Mouse (Mus musculus): ENCODE measurements at regions not wholly inside any gene's neighbourhood (a gene's known extent, or its start where the extent isn't known, plus 50 kb on each side); places are given as distances from the start of the nearest gene placed in this dataset.

DNA sequence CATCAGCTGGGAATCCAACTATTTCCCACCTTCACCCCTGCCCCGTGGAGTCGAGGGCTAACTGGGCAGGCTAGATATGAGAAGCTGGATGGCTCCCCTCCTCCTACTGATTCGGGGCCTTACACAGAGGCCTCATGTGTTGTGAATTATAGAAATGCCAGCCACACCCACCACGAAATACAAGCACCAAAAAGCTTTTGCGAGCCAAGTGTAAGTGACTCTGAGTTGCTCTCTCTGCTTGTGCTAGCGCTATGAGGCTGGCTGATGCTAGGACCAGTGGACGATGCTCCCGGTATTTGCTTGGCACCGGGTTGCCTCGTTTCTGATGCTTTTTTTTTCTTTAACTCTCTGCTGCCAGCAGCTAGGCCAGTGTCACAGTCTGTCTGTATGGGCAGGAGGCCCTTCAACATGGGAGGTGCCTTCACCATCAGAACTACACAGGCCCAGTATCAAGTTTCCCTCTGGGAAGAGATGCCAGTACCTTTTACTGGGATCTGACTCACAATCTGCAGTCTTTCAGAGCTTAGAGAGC lies 369.8 kb downstream of the Cog6 start:
- H3K4me2 ChIP-seq (replicated peaks; ENCODE audit: low read depth), result no peak overlapping the region
- no peak for TF ChIP-seq CTCF (IDR thresholded peaks at IDR 0.05; ENCODE audit: low read depth)
- no peak overlapping the region for H3K4me3 ChIP-seq (ENCODE audit: low read depth, low read length)
- H3K9ac ChIP-seq (ENCODE audit: low read depth, low read length), result no peak overlapping the region
- no peaks in the 10 kb centered on the region for H3K27me3 ChIP-seq (replicated peaks; ENCODE audit: control insufficient read depth, insufficient read depth, low read length)
- H3K27ac ChIP-seq (ENCODE audit: low read depth, low read length), result no peak overlapping the region
- H3K4me1 ChIP-seq (replicated peaks; ENCODE audit: control insufficient read depth, insufficient read depth, low read length), result no peaks in the 10 kb centered on the region
- no peaks in the 10 kb centered on the region for H3K9me3 ChIP-seq (ENCODE audit: control insufficient read depth)
- ATAC-seq, result no peak
- WGBS, result 80% methylated on average over 10 of the region's 10 CpGs
- H3K36me3 ChIP-seq (ENCODE audit: control insufficient read depth, insufficient read depth), result no peaks in the 10 kb centered on the region

DNA sequence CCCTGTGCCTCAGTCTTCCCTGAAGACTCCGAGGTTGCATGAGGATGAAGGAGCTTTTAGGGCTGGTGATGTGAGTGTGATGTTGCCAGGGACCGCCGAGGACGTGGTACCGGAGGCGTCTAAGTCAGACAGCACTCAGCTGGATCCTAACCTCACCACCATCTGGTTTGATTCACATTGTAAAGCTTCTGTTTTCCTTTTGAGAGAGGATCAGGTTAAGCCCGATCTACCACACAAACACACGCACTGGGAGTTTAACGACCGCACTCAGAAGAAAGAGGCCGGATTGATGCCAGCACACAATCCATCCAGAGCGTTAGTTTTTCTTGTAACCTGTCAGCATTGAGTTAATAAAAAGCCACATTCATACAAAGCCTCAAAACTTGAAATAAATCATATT lies 371.9 kb downstream of the Cog6 start:
- no peaks in the 10 kb centered on the region for H3K36me3 ChIP-seq (ENCODE audit: control insufficient read depth, insufficient read depth)
- H3K4me3 ChIP-seq (ENCODE audit: low read depth, low read length), result no peak overlapping the region
- no peak for TF ChIP-seq CTCF (IDR thresholded peaks at IDR 0.05; ENCODE audit: low read depth)
- WGBS, result 69% methylated on average over 12 of the region's 12 CpGs
- no peak overlapping the region for H3K9ac ChIP-seq (ENCODE audit: low read depth, low read length)
- no peak overlapping the region for H3K4me2 ChIP-seq (replicated peaks; ENCODE audit: low read depth)
- no peak for ATAC-seq
- no peaks in the 10 kb centered on the region for H3K9me3 ChIP-seq (ENCODE audit: control insufficient read depth)
- H3K4me1 ChIP-seq (replicated peaks; ENCODE audit: control insufficient read depth, insufficient read depth, low read length), result no peaks in the 10 kb centered on the region
- H3K27me3 ChIP-seq (replicated peaks; ENCODE audit: control insufficient read depth, insufficient read depth, low read length), result no peaks in the 10 kb centered on the region
- no peak overlapping the region for H3K27ac ChIP-seq (ENCODE audit: low read depth, low read length)

DNA sequence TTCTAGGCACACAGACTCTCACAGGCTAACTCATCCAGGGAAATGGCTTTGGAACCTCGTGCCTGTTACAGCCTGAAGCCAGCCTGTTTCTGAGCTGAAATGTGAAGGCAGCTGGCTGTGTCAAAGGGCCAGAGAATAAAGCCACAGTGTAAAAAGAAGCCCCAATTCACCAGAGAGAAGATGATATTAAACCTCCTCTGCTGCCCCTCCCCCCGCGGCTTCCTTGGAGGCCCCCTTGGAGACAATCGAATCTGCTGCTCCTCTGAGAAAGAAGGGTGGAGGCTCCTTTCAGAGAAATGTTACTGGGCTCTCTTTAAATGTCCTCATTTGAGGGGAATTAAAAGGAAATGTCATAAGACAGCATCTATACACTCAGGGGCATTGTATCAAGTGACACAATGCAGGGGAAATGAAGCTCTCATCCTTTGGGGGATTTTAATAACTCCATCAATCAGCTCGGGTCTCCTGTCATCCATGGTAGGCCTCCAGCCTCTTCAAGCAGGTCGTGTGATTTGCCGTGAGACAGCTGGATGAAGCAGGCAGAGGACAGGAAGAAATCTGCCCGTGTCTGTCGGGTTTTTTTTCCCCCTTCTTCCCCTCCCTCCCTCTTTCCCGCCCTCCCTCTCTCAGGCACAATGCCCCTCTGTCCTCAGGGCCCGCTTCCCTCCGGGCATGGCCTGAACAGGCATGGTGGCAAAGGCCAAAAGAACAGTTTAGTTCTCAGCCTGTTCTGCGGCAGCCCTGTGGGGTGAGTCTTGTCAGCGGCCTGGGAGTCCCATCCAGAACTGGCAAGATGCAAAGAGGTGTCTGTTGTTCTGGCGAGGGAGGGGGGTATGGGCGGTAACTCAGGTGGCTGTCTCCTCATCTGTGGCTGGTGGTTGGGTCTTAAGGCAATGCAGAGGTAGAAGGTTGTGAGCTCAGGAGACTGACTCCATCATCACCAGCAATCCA lies 372.6 kb downstream of the Cog6 start:
- no peaks in the 10 kb centered on the region for H3K27me3 ChIP-seq (replicated peaks; ENCODE audit: control insufficient read depth, insufficient read depth, low read length)
- no peak for ATAC-seq
- H3K4me2 ChIP-seq (replicated peaks; ENCODE audit: low read depth), result no peak overlapping the region
- H3K9ac ChIP-seq (ENCODE audit: low read depth, low read length), result no peak overlapping the region
- no peak for TF ChIP-seq CTCF (IDR thresholded peaks at IDR 0.05; ENCODE audit: low read depth)
- no peaks in the 10 kb centered on the region for H3K36me3 ChIP-seq (ENCODE audit: control insufficient read depth, insufficient read depth)
- no peaks in the 10 kb centered on the region for H3K4me1 ChIP-seq (replicated peaks; ENCODE audit: control insufficient read depth, insufficient read depth, low read length)
- H3K27ac ChIP-seq (ENCODE audit: low read depth, low read length), result no peak overlapping the region
- WGBS, result 45% methylated on average over 16 of the region's 16 CpGs
- H3K9me3 ChIP-seq (ENCODE audit: control insufficient read depth), result no peaks in the 10 kb centered on the region
- H3K4me3 ChIP-seq (ENCODE audit: low read depth, low read length), result no peak overlapping the region

GRCm38 (mm10) chr3:52643796-52644177 lies 373.2 kb downstream of the Cog6 start:
- H3K4me1 ChIP-seq (replicated peaks; ENCODE audit: control insufficient read depth, insufficient read depth, low read length), result no peaks in the 10 kb centered on the region
- no peak for ATAC-seq
- H3K4me3 ChIP-seq (ENCODE audit: low read depth, low read length), result no peak overlapping the region
- H3K4me2 ChIP-seq (replicated peaks; ENCODE audit: low read depth), result no peak overlapping the region
- no peak overlapping the region for H3K9ac ChIP-seq (ENCODE audit: low read depth, low read length)
- no peak for TF ChIP-seq CTCF (IDR thresholded peaks at IDR 0.05; ENCODE audit: low read depth)
- no peaks in the 10 kb centered on the region for H3K27me3 ChIP-seq (replicated peaks; ENCODE audit: control insufficient read depth, insufficient read depth, low read length)
- H3K9me3 ChIP-seq (ENCODE audit: control insufficient read depth), result no peaks in the 10 kb centered on the region
- no peaks in the 10 kb centered on the region for H3K36me3 ChIP-seq (ENCODE audit: control insufficient read depth, insufficient read depth)
- 75% methylated on average over 10 of the region's 10 CpGs for WGBS
- H3K27ac ChIP-seq (ENCODE audit: low read depth, low read length), result no peak overlapping the region

DNA sequence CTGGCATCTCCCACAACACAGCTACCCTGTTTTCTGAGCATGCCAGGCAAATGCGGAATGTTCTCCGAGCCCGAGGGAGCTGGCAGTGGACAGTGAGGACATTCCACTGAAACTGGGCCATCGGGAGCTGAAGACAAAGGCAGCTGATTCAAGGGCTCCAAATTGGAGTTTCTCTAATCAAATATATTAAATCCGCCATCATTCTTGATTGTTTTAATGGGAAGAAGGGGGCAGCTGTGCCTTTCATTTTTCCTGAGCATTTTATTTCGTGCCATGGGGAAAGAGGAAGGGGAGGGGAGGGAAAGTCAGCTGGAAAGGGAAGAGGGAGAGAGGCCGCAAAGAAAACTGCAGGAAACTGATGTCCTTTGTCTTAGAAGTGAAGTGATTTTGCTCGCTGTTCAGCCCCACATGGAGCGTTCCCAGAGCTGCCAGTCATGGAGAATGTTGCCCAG lies 373.9 kb downstream of the Cog6 start:
- no peak overlapping the region for H3K4me2 ChIP-seq (replicated peaks; ENCODE audit: low read depth)
- H3K27me3 ChIP-seq (replicated peaks; ENCODE audit: control insufficient read depth, insufficient read depth, low read length), result no peaks in the 10 kb centered on the region
- H3K9ac ChIP-seq (ENCODE audit: low read depth, low read length), result no peak overlapping the region
- no peak for ATAC-seq
- no peak overlapping the region for H3K27ac ChIP-seq (ENCODE audit: low read depth, low read length)
- no peaks in the 10 kb centered on the region for H3K36me3 ChIP-seq (ENCODE audit: control insufficient read depth, insufficient read depth)
- WGBS, result 79% methylated on average over 9 of the region's 9 CpGs
- H3K4me1 ChIP-seq (replicated peaks; ENCODE audit: control insufficient read depth, insufficient read depth, low read length), result no peaks in the 10 kb centered on the region
- H3K9me3 ChIP-seq (ENCODE audit: control insufficient read depth), result no peaks in the 10 kb centered on the region
- no peak for TF ChIP-seq CTCF (IDR thresholded peaks at IDR 0.05; ENCODE audit: low read depth)
- H3K4me3 ChIP-seq (ENCODE audit: low read depth, low read length), result no peak overlapping the region

GRCm38 (mm10) chr3:52641226-52642181 lies 373.4 kb downstream of the Foxo1 start:
- no peak overlapping the region for H3K27ac ChIP-seq (ENCODE audit: low read depth, low read length)
- no peak for ATAC-seq

More at GRCm38 (mm10) chr3:52641226-52642181, 373.4 kb downstream of the Foxo1 start:
- TF ChIP-seq CTCF (IDR thresholded peaks at IDR 0.05; ENCODE audit: low read depth), result 0 out of 2 replicates have a peak, but pooled peaks have one; percentile 2
- 76% methylated on average over 10 of the region's 10 CpGs for WGBS
- Histone ChIP-seq H3K36me3 (ENCODE audit: control insufficient read depth, insufficient read depth) (no peaks in the 10 kb centered on the region), H3K4me1 (replicated peaks; ENCODE audit: control insufficient read depth, insufficient read depth, low read length) (no peaks in the 10 kb centered on the region), H3K27me3 (replicated peaks; ENCODE audit: control insufficient read depth, insufficient read depth, low read length) (no peaks in the 10 kb centered on the region), H3K4me2 (replicated peaks; ENCODE audit: low read depth) (no peak overlapping the region), H3K9ac (ENCODE audit: low read depth, low read length) (no peak overlapping the region), H3K4me3 (ENCODE audit: low read depth, low read length) (no peak overlapping the region), H3K9me3 (ENCODE audit: control insufficient read depth) (no peaks in the 10 kb centered on the region)
